Mouse (Mus musculus) liver, adult 2 months (tissue): ENCODE results near the gene Tpo.

Source experiments
- CTCF ChIP-seq: fragments of 200-500 bp; IDR thresholded peaks from 2 replicates; pipeline ENCODE4 v1.5.1; 2011; ENCODE audit warnings: low read depth, low read length, control low read depth
- POLR2A ChIP-seq: fragments of 200-500 bp; IDR thresholded peaks from 2 replicates; pipeline ENCODE4 v1.6.1; 2011; ENCODE audit warnings: low read length, control low read depth; ENCODE audit not compliant: insufficient read depth; ENCODE audit errors: extremely low read depth

DNA sequence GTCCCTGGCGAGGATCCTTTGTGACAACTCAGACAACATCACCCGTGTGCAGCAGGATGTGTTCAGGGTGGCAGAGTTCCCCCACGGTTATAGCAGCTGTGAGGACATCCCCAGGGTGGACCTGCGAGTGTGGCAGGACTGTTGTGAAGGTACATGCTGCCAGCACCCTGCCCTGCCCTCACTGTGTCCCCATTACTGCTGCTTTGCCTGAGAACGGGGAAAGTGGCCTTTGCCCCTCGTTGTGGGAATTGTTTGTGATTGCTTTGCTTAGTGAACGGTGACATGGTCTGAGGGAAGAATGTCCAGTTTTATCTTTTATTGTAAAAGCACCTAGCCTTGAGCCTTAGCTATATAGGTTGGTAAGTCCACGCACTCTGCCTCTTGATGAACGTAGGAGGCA is 125.8 kb downstream of the Tpo start:
- TF ChIP-seq CTCF (no peak), POLR2A (no peak)
